Mouse (Mus musculus) kidney, postnatal 25 days (tissue): ENCODE measurements around the gene Snapc1.
A peak's percentile ranks its signal among the peaks of the same experiment; 100 is the strongest.

Source experiments
- DNase-seq, 2 experiments: peaks; one replicate each; pipeline ENCODE4 v3.0.0; 2021; ENCODE audit warnings: mixed read lengths in 2 of 2

Gene Snapc1

GRCm38 (mm10) chr12:73996906-73997296 lies 32.6 kb downstream of the Snapc1 start:
- no peak for DNase-seq

- no peak for DNase-seq
These were observed 33.2 kb downstream of the Snapc1 start, which contains the start of gene Syt16 for GRCm38 (mm10) chr12:73997297-73998127. Gene Syt16 (plus strand): TSS chr12:73997661.

- DNase-seq, result no peak
These were observed 33.8 kb downstream of the Snapc1 start for GRCm38 (mm10) chr12:73998128-73998456.

- no peak for DNase-seq
These were observed 38.2 kb downstream of the Snapc1 start for GRCm38 (mm10) chr12:74002449-74002848.

- DNase-seq, result peak in 1 of 2 experiments; percentile 32
These were observed 45.2 kb downstream of the Snapc1 start for GRCm38 (mm10) chr12:74009448-74009911.

- DNase-seq, result peak; percentile 73 to 87
These were observed 49.5 kb downstream of the Snapc1 start for GRCm38 (mm10) chr12:74013739-74014138.

- peak; percentile 51 to 56 for DNase-seq
These were observed 50.5 kb downstream of the Snapc1 start for GRCm38 (mm10) chr12:74014739-74015270.

GRCm38 (mm10) chr12:74015491-74015890 lies 51.2 kb downstream of the Snapc1 start:
- DNase-seq, result no peak

- DNase-seq, result no peak
These were observed 59.0 kb downstream of the Snapc1 start for GRCm38 (mm10) chr12:74023260-74023659.

- DNase-seq, result no peak
These were observed 60.6 kb downstream of the Snapc1 start for GRCm38 (mm10) chr12:74024912-74025311.
